Mouse (Mus musculus) skeletal muscle tissue, adult 2 months (tissue): ENCODE data around the gene Zfp536.
"Not testable (repeated sequence)": the region's sequence is repeated elsewhere in the genome, so short reads cannot be mapped to it uniquely, and the experiment has no call there.

Experiments used
- DNase-seq: peaks from one replicate; pipeline ENCODE4 v3.0.0-alpha.2; 2012; ENCODE audit warnings: low read depth, low spot score

Zfp536 gene

DNA sequence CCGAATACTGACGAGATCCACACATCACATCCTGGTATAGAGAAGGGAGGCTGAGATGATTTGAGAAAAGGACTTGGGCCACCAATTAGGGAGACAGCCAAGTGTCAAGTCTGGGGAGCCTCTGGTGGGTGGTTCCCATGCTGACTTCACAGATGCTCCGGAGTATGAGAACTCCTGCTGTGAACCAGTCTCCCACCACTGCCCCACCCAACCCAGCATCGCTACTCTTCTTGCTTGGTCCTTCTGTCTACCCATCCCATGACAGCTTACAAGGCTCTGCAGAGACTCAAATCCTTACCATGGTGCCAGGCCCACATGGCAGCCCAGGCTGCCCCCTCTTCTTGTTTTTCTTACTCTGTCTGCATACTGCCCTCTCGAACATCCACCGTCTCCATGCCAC, 165.5 kb downstream of the Zfp536 start:
- DNase-seq: no peak

DNA sequence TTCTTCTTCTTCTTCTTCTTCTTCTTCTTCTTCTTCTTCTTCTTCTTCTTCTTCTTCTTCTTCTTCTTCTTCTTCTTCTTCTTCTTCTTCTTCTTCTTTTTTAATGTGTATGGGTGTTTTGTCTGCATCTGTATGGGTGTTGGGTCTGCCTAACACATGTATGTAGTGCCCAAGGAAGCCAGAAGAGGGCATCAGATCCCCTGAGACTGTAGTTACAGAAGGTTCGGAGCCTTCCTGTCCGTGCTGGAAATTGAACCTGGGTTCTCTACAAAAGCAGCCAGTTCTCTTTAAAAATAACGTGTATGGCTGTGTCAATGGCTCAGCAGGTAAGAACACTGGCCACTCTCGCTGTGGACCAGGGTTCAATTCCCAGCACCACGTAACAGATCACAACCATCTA, 167.0 kb downstream of the Zfp536 start:
- no peak for DNase-seq

DNA sequence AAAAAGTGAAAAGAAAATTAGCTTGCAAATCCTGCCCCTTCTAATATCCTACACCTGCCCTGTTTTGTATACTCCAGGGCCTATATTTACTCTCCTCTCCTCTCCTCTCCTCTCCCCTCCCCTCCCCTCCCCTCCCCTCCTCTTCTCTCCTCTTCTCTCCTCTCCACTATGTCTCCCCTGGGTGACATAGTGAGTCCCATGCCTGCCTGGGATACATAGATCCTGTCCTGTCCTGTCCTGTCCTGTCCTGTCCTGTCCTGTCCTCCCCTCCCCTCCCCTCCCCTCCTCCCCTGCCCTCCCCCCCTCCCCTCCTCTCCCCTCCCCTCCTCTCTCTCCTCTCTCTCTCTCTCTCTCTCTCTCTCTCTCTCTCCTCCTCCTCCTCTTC, 169.9 kb downstream of the Zfp536 start:
- not testable (repeated sequence) for DNase-seq

DNA sequence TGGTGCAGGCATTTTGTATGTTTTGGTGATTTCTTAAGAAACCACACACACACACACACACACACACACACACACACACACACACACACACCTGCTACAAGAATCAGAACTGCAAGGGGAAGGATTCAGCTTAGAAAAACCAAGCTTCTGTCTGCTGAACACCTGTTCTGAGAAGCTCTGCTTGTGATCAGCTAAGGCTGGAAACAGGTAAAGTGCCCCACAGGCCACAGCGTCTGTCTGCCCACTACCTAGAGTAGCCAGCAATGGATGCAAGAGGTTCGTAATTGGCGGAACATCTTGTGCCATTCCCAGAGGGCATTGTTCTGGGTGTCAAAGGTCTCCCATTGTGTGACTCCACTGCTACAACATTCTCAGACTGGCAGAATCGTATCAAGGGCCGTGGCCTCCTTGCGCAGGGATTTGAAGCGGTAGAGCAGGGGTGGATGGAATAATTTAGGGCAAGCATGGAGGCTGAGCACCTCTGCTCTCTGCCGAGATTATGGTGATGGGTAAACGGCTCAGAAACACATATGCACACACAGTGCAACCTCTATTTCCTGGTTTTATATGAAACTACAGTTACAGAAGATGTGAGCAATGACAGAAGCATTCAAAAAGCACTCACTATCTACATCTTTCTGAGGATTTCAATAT, 170.4 kb downstream of the Zfp536 start:
- DNase-seq: no peak

DNA sequence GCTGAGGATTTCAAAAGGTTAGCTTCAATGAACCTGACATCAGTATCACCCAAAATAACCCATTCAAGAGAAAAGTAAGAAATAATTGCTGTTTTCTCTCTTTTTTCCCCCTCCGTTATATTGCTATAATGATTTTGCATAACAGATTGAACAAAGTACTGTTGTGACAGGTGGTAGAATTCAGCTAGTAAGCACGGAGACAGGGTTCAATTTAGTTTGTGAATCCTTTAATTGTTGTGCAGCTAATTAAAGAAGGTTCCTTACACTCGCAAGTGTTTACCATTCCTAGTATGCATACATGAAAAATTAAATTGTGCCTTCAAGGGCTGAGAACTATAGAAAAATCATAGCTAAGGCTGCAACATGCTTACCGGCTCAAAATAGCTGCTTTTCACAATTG, 173.1 kb downstream of the Zfp536 start:
- no peak for DNase-seq

DNA sequence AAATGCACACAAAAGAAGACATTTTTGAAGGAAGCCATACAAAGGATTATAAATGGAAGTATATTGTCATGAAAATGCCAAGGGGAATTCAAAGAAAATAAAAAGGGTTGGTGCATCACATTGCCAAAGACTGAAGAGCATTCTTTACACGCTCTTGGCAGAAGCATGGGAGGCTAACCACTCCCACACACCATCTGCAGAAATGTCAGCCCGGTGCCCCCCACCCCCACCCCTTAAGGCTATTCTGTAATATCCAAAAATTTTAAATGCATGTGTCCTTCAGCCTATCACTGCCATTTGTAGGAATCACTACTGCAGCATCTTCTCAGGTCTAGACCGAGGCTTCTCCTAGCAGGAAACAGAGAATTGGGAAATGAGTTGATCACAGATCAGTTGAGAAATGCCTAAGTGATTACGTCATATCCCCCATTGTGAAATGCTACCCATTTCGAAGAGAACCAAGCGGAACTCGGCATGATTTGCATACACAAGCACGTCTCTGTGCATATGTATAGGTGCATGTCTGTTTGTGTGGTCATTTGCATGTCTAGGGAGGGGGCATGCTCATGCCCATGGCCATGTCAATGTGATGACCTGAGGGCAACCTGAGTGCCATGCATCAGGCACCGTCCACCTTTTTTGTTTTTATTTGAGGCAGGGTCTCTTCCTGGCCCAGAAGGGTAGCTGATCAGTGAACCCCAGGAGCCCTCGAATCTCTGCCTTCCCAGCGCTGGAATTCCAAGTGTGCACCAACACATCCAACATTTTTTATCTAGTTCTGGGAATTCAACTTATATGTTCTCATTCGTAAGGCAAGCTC, 179.0 kb downstream of the Zfp536 start:
- peak; percentile 7 for DNase-seq

DNA sequence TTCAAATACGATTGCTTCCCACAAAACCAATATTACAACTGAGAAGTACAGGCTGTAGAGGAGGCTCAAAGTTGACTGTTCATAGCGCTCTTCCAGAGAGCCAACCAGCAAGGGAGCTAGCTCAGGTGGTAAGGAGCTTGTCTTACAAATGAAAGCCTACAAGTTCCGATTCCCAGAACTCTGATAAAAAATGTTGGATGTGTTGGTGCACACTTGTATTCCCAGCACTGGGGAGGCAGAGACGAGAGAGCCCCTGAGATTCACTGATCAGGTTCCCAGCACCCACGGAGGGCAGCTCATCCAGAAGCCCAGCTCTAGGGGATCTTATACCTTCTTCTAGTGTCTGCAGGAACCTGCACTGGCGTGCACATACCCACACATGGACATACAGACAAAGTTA, 179.9 kb downstream of the Zfp536 start:
- no peak for DNase-seq

DNA sequence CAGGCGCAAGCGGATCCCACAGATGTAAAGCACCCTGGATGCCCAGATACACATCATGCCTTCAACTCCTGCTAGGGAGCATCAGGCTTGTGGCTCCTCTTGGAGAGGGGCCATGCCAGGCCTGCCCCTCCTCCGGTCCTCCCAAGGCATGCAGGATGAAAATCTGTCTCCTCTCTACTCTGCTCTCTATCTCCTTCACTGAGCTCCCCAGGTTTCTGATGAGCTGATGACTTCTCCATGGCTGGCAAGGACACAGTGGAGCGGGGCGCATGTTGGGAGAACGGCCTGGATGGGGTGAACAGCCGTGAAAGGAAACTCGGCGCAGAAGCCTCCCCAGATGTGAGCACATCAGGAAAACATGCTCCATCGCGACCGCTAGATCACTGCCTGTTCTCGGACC, 186.7 kb downstream of the Zfp536 start:
- no peak for DNase-seq

DNA sequence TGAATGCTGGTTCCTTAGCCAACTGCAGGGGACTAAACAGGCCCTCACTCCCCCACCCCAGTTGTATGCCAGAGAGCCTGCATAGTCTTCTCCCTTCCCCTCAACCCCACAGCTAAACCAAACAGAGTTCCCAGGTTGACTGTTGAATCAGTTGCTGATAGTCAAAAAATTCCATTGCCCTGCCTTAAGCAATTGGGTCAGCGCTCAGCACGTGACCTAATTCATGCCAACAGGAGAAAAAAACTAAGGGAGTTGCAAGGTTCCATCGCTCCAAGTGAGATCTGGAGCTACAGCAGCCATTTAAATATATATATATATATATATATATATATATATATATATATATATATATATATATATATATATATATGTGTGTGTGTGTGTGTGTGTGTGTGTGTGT, 192.2 kb downstream of the Zfp536 start:
- no peak for DNase-seq

DNA sequence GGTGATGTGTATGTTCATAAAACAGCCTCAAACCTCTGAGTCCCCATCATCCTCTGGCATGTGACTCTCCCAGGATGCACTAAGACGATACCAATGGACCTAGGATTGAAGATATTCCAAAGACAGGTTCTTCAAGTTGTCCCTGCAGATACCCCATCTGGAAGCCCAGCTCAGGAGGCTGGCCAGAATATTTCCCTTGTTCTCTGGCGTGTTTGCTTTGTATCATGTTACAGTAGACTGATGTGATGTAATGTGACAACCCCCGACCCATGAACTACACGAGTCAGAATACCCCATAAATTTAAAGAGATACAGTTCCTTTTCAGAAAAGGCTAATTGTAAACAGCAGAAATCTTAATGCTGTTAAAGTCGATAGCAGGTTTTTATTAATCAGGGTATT, 192.9 kb downstream of the Zfp536 start:
- DNase-seq: no peak

DNA sequence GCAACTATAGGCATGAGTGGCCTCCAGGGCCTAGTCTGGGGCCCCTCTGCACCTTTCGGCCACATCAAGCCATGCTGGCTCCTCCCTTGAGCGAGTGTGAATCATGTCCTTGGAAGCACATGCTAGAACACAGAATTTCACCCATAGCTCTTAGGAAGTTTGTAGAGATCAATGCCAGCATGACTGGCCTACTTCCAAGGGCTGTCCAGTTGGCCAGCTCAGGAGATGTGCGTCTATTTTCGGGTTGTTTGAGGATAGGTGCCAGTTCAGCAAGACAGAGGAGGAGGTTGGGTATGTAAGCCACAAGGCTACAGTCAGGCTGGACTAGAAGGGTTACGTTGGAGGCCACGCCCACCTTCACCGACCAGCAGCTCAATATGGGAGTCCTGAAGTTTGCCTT, 201.4 kb downstream of the Zfp536 start:
- DNase-seq: no peak

DNA sequence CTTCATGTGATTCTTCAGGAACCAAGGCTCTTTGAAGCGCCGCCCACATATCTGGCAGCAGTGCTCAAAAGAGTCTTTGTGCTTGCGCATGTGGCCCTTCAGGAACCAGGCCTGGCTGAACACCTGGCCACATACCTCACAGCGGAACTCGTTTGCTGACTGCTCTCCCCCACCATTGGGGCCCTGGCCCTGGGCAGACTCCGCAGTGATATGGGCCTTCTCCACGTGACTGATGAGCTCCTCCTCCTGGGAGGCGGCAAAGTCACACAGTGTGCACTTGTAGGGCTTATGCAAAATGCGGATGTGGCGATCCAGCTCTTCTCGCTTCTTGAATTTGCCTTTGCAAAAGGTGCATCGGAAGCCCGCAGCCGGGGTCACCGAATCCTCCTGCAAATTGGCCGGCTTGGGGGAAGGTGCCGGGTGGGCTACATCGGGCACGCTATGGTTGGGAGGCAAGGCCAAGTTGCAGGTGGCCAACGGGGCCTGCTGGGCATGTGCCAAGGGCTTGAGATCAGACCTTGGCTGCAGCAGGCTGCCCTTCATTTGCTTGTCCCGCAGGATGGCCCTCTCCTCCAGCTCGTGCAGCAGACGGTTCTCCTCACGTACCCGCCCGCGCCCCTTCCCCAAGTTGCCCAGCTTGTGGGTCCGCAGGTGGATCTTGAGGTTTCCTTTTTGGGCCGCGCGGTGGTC, 204.5 kb downstream of the Zfp536 start:
- DNase-seq: no peak

DNA sequence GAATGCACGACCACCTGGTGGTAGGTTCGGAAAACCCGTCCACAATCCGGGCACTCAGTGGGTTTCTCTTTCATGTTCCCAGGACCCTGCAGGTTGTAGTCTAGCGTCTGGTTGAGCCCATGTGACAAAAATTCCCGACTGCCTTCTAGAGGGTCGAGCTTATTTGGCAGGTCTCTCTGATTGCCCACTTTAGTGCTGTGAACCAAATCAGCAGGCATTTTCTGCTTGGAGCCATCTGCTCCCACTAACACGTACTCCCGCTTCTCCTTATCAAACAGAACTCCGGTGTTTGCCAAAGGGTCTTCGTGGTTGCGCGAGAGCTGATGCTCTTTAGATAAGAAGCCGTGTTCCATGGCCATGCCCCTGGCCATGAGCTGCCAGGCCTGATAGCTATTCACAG, 205.4 kb downstream of the Zfp536 start:
- no peak for DNase-seq

DNA sequence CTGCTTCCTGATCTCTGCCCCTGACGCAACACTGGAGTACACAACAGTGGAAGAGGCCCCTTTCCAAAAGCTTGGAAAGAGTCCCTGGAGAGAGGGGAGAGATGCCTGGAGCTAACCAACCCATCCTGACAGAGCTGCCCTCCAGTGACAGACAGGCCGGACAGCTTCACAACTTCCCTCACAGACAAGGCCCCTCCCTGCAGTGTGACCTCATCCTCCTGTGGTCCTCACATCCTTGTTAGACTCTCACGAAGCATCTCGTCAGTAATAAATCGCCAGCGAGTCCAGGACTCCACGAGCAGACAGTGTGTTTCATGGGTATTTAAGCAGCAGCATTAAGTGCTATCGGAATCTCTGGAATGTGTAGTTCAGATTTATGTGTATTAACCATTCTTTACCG, 207.4 kb downstream of the Zfp536 start:
- peak; percentile 5 for DNase-seq

DNA sequence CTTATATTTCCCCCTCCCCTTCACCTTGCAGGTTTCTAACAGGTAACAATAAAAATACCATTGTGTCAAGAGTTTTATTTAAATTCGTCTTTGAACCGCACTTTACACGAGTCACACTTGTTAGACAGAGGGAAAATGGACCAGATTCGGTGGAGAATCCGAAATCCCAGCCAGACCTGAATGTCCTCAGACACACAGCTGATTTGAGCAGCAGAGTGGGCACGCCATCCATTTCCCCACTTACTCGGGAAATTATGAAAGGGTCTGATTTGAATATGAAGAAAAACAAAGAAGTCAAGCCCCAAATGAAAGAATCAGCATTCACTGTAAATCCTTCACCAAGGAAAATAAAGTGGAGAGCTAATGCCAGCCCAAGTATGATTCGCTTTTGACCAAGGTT, 208.1 kb downstream of the Zfp536 start:
- no peak for DNase-seq

DNA sequence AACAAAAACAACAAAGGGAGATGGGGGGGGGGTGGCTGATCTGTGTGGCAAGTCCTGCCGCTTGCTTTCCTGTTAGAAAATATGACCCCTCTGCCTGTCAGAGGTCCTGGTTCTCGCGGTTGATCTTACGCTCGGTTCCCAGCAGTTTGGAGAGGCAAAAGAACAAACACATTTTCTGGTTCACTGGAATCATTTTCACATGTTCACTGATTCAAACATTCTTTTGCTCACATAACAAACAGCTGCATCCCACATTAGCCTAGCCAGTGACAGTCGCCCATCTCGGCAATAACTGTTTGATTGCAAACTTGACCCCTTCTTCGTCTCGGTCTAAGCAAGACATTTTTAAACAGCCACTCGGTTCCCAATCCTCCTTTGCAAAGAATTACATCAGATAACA, 208.8 kb downstream of the Zfp536 start:
- DNase-seq: no peak

DNA sequence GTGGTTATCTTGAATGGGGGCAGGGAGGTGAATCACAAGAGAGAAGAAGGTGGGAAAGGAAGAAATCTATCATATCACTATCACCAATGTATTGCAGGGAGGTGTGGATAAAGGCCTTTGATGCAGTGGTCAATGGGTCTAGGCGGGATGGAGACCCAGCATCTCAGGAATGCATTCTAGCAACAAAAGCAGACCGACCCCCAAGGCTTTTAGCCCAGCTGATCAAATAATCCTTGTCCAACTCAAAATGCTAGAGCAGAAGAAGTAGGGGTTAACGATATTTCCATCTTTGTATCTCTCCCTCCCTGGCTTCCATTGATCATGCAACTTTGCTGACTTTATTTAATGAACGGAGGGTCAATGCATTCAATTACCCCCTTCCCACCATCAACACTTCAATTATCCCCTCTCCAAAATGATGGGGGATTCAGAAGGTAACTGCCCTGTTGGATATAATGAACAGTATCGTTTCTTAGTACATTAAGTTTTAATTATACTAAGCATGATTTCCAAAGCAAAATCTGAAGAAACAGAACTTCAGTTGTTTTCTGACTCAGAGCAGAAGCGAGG, 209.5 kb downstream of the Zfp536 start:
- DNase-seq: no peak

DNA sequence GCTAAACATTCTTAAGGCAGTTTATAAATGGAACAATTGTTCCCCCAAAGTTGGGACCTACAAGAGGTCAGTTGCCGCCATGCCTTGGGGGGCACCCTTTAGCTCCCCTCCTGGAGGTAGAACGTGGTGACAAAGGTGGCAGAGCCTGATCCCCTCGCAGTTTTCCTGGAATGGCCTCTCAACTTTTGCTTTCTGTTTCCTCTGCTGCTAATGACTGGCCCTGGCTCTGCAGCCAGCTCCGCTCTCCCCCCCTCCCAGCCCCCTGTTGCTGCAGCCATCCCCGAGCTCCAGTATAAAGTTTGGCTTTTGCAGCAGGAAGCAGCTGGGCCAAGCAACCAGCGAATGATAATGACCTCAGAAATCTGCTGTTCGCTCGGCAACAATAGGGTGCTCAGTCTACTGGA, 210.3 kb downstream of the Zfp536 start:
- peak; percentile 71 for DNase-seq

DNA sequence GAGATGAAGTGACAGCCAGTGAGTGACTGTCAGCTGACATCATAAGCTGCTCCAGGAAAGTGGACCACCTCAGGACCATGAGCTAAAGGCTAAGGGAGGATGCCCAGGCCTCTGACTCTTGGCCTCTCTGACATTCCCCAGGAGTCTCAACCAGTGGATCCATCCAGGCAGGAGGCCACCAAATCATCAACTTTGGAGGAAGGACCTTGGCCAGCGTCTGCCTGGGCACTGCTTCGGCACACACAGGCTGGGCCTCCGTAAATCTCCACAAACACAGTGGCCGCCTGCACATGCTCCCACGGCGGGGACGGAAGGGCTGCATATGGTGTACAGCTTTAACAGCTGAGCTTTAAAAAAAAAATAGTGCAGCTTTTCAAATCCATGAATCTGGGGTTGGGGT, 210.9 kb downstream of the Zfp536 start:
- no peak for DNase-seq

DNA sequence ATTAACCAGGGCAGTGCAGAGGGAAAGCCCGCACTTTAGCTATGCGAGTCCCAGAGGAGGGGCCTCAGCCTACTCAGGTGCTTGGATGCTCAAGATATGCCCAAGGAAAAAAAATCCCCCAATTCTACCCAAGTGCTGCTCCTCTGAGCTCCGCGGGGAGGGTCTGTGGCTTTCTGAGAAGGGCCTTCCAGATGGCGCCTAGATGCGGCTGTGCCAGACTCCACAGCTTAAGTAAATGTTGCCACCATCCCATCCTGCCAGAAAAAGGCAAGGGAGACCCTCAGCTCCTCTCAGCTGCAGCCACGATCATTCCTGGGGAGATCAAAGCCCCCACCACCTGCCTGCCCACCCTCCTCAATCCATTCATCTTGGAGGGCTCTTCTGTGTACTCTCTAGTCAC, 212.9 kb downstream of the Zfp536 start:
- DNase-seq: no peak

DNA sequence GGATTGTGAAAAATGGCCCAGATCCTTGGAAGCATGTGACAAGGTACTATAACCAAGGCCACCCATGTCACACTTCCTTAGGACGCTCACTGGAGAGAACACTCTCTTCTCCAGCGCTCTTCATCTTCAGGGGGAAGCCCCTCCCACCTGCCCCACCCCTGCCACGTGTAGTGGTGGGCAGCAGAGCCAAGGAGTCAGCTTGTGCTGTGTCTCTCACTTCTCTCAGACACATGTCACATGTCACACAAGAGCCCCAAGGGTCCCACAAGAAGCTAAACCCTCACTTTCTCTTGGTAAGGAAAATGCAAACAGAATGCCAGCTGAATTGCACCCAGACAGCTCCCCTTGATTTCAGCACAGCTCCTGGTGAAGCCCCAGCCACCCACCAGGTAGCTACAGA, 213.6 kb downstream of the Zfp536 start:
- DNase-seq: no peak

DNA sequence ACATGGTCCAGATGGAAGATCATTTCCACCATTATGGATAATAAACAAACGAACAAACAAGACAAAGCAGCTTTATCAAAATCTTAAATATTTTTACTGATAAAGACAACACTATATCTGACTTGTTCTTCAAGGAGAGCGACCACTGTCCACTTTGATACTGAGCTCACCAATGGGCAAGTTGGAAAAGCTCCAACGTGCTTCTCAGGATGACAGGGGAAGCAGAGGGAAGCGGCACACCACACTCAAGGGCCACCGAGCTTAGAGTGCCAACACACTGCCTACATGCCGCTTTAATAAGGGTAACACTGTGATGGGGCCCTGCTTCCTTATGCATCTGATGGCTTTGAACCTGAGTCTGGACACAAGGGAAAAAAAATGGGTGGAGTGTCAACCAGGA, 214.1 kb downstream of the Zfp536 start:
- DNase-seq: no peak

DNA sequence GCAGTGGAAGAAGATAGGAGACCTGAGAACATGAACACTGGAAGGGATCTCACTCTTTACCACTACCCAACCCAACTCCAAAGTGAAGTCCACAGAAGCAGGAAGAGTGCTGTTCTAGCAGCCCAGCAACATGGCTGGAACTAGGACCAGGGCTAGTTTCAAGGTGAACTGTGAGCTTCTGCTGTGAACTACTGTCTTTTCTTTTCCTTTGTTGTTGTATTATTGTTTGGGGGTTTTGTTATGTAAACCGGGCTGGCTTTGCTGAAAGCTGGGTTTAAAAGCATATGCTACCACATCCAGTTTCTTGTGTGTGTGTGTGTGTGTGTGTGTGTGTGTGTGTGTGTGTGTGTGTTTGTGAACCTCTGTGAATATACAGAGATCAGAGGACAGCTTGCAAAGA, 216.6 kb downstream of the Zfp536 start:
- DNase-seq: no peak
